Mouse (Mus musculus) small intestine, adult 2 months (tissue): ENCODE results near the gene Wfdc21. TPM values are rescaled to one million over a fixed set of nuclear protein-coding genes. Genes with fewer than 3 reads are reported as not detected.

Experiments used
- H3K27ac ChIP-seq: fragments of 200-500 bp; 2 replicates; pipeline ENCODE4 v1.5.1; 2012; ENCODE audit warnings: low read depth, low read length, control low read depth, inconsistent platforms; ENCODE audit not compliant: insufficient read depth
- H3K27me3 ChIP-seq: fragments of 200-500 bp; 2 replicates; pipeline ENCODE4 v1.6.1; 2012; ENCODE audit warnings: mild to moderate bottlenecking, moderate library complexity, low read length, inconsistent platforms; ENCODE audit not compliant: control insufficient read depth, insufficient read depth
- H3K36me3 ChIP-seq: fragments of 200-500 bp; 2 replicates; pipeline ENCODE4 v1.6.1; 2012; ENCODE audit warnings: mild to moderate bottlenecking, low read length, control low read depth, inconsistent platforms; ENCODE audit not compliant: control insufficient read depth, insufficient read depth
- H3K4me1 ChIP-seq: fragments of 200-500 bp; 2 replicates; pipeline ENCODE4 v1.6.1; 2012; ENCODE audit warnings: low read length, inconsistent platforms, mixed read lengths; ENCODE audit not compliant: control insufficient read depth, insufficient read depth, insufficient read length
- H3K4me3 ChIP-seq: fragments of 200-500 bp; 2 replicates; pipeline ENCODE4 v1.5.1; 2012; ENCODE audit warnings: low read depth, mild to moderate bottlenecking, control low read depth, inconsistent platforms, low read length, moderate library complexity
- CTCF ChIP-seq: fragments of 200-500 bp; IDR thresholded peaks from 2 replicates; pipeline ENCODE4 v1.5.1; 2012; ENCODE audit warnings: low read depth, mild to moderate bottlenecking, control low read depth, inconsistent platforms, low read length, moderate library complexity, mixed read lengths; ENCODE audit not compliant: insufficient replicate concordance, insufficient read length; ENCODE audit errors: extremely low read depth
- POLR2A ChIP-seq: fragments of 200-500 bp; IDR thresholded peaks from 2 replicates; pipeline ENCODE4 v1.6.1; 2012; ENCODE audit warnings: low read depth, mild to moderate bottlenecking, control low read depth, inconsistent platforms, low read length, moderate library complexity
- WGBS: fragments of 180-500 bp; shearing (Covaris S2); methylation state at CpG from one replicate; pipeline ENCODE4 v1.1.7; 2018; 5-methylcytosine and 5-hydroxymethylcytosine counted together
- polyA plus RNA-seq: library from polyadenylated mRNA; depleted of rRNA; stranded (reverse); fragments of >200 nt; gene quantifications from 2 replicates; pipeline ENCODE4 v1.2.3, GENCODE M21; 2012

Gene Wfdc21
- polyA plus RNA-seq, 1 experiment = not detected

DNA sequence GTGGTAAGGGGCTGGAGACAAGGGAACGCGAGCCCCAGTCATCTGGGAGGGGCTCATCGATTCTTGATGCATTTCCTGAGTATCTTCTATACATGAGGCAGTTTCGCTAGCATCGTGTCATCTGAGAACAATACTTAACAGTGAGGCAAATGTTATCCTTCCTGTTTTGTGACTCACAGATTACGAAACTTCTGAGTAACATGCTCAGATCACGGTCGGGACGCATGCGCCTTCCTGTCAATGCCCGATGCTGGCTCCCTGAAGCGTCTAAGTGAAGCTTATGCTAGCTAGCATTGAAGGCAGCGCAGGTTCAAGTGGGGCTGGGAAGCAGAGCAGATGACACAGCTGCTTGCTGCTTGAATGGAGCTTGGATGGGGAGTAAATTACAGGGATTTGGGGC lies 42.5 kb downstream of the Wfdc21 start:
- peaks cover 30% of the 10 kb centered on the region for H3K4me1 ChIP-seq
- H3K27me3 ChIP-seq = no peaks in the 10 kb centered on the region
- WGBS = 7% methylated on average over 13 of the region's 13 CpGs
- no peak overlapping the region for H3K4me3 ChIP-seq
- H3K27ac ChIP-seq = 0 out of 2 replicates have a peak overlapping the region, but pooled peaks have one; percentile 14
- H3K36me3 ChIP-seq = no peaks in the 10 kb centered on the region
- no peak for TF ChIP-seq CTCF
- no peak for TF ChIP-seq POLR2A

DNA sequence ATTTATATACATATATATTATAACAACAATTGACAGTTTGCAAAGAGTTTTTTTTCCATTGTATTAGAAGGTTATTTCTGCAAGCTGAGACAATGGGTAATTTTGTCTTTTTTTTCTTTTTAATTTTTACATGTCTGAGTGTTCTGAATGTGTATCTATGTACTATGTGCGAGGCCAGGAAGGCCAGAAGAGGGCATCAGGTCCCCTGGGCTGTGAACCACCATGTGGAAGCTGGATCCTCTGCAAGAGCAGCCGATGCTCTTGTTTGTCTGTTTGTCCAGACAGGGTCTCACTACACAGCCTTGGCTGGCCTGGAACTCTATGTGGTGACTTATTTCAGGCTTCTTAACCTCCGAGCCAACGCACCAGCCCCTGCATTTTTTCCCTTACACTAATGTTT lies 44.4 kb downstream of the Wfdc21 start:
- Histone ChIP-seq H3K27me3 (no peaks in the 10 kb centered on the region), H3K27ac (no peak overlapping the region), H3K4me1 (peaks cover 28% of the 10 kb centered on the region), H3K4me3 (no peak overlapping the region), H3K36me3 (no peaks in the 10 kb centered on the region)
- no peak for TF ChIP-seq POLR2A
- TF ChIP-seq CTCF = no peak
- 80% methylated on average over 4 of the region's 4 CpGs for WGBS

DNA sequence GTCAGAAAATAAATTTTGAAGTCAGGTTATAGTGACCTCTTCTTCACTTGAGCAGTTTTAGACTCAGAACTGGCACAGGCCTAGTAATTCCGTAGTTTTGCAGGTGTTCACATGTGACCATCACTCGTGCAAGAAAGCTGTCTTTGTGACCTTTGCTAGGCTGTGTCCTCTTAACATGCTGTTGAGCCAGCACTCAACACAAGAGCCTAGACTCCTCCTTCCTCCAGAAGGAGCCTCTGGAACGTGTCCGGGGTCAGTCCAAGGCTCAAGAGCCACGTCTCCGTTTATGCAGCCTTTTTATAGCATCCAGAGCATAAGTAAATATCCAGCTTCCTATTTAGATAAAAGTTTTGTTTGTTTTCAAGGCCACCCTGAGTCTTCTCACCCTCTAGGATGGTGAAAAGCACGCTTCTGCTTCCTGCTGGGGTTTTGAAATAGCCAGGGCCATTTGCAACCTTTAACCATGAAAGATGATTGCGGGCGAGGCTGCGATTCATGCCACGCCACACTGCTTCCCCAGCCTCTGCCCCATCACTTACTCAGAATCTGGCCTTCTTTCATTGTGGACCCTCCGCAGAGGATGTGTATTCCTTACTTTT lies 45.7 kb downstream of the Wfdc21 start:
- H3K4me1 ChIP-seq = peaks cover 16% of the 10 kb centered on the region
- H3K27me3 ChIP-seq = no peaks in the 10 kb centered on the region
- WGBS = 16% methylated on average over 12 of the region's 12 CpGs
- TF ChIP-seq POLR2A (no peak), CTCF (no peak)
- no peak overlapping the region for H3K4me3 ChIP-seq
- H3K36me3 ChIP-seq = no peaks in the 10 kb centered on the region
- H3K27ac ChIP-seq = peak overlapping the region; percentile 49

DNA sequence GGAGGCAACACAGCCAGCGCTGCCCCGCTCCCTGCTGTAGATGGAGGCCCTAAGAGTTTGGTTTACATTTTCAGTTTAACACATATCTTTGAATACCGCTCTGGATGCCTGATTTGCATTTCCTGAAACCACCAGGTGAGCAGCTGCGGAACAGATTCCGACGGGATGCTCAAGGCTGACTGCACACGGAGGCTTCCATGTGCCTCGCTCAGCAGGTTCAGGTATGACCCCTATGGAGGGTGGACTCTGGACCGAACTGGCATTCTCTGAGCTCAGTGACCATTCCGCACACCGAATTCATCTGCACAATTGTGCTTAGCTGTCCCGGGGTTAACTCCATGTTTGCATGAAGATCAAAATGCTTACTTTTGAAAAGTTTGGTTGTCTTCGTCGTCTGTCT lies 46.5 kb downstream of the Wfdc21 start:
- Histone ChIP-seq H3K36me3 (no peaks in the 10 kb centered on the region), H3K4me3 (no peak overlapping the region), H3K27me3 (no peaks in the 10 kb centered on the region), H3K27ac (peak overlapping the region; percentile 46), H3K4me1 (peaks cover 15% of the 10 kb centered on the region)
- TF ChIP-seq CTCF (no peak), POLR2A (no peak)
- 71% methylated on average over 14 of the region's 14 CpGs for WGBS

DNA sequence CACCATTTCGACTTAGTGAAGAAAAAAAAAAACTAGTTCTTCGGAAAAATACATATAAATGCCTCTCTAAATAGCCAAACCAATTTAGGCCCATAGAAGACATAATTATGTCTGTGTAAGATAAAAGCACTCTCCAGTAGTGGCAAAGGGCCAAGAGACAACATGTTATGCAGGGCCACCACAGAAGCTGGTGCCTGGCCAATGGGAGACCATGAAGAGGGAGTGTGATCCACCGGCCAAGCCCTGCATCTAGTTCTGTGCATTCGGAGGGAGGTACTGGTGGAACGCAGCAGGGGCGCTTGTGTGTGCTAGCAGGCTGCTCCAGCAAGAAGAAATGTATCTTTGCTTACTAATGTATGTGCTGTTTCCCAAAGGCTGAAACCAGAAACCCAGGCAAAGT lies 49.4 kb downstream of the Wfdc21 start:
- Histone ChIP-seq H3K27me3 (no peaks in the 10 kb centered on the region), H3K4me3 (no peak overlapping the region), H3K36me3 (no peaks in the 10 kb centered on the region), H3K27ac (no peak overlapping the region), H3K4me1 (peaks cover 11% of the 10 kb centered on the region)
- WGBS = 44% methylated on average over 6 of the region's 6 CpGs
- no peak for TF ChIP-seq CTCF
- no peak for TF ChIP-seq POLR2A

DNA sequence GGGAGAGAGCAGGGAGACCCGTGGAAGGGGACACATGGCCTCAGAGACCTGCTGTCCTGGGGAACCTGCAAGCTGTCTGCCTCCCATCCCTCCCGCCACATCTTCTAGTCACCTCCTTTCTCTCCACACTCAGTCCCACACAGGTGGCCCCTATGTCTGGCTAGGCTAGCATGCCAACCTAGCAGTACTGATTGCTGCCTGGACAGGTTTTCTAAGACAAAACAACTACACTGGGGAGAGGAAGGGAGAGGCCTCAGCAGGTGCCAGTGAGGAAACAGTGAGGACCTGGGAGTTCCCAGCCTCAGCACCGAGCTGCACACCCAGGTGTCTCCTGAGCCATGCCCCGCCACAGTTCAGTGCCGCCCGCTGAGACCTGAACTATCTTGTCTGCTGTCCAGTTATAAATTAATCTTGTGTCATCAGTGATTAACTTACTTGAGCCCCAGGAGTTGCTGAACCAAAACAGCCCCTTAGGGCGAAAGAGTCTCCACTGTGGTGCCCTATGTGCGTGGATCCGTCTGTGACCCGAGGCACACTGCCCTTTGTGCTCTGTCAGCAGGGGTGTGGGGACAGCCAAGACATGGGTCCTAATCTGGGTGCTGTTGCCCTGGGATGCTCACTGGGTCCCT lies 50.4 kb downstream of the Wfdc21 start:
- H3K4me3 ChIP-seq = no peak overlapping the region
- H3K27me3 ChIP-seq = no peaks in the 10 kb centered on the region
- 64% methylated on average over 10 of the region's 10 CpGs for WGBS
- H3K36me3 ChIP-seq = no peaks in the 10 kb centered on the region
- H3K4me1 ChIP-seq = peaks cover 8% of the 10 kb centered on the region
- TF ChIP-seq CTCF (no peak), POLR2A (no peak)
- no peak overlapping the region for H3K27ac ChIP-seq

DNA sequence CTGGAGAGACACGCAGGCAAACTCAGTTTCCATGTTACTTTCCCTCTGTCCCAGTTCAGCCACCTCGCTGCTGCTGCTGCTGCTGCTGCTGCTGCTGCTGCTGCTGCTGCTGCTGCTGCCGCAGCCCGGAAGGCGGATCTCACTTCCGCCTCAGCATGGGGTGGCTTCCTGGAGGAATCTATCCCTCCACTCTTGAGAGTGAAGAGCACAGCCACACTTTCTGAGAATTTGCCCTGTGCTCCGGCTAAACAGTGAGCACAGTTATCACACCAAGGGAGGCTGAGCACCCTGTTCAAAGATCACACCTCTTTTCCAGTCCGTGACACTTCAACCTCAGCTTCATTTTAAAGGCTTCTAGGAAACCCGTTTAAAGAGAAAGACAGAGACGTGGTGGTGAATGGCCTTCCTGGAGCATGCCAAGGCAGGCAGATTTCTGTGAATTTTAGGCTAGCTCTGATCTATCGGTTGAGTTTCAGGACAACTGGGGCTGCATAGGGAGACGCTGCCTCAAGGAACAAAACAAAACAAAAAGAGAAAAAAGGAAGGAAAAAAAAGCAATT lies 53.2 kb downstream of the Wfdc21 start:
- Histone ChIP-seq H3K4me3 (no peak overlapping the region), H3K27ac (no peak overlapping the region), H3K36me3 (no peaks in the 10 kb centered on the region), H3K27me3 (no peaks in the 10 kb centered on the region), H3K4me1 (no peaks in the 10 kb centered on the region; the same call in 1 of the 2 replicates)
- TF ChIP-seq CTCF (no peak), POLR2A (no peak)
- WGBS = 73% methylated on average over 12 of the region's 12 CpGs
